Mouse (Mus musculus) forebrain, embryonic 10.5 days (tissue): ENCODE data around the gene Prkcsh. TPM values are rescaled to one million over a fixed set of nuclear protein-coding genes. Genes with fewer than 3 reads are reported as not detected.

Source experiments
- DNase-seq: peaks from one replicate; pipeline ENCODE4 v3.0.0-alpha.2; 2017; ENCODE audit warnings: low spot score; ENCODE audit errors: extremely low spot score
- H3K27ac ChIP-seq: fragments of 300-500 bp; sonication (generic); 2 replicates; pipeline ENCODE4 v1.5.1; 2016; ENCODE audit warnings: mild to moderate bottlenecking
- H3K27me3 ChIP-seq: fragments of 300-500 bp; sonication (generic); 2 replicates; pipeline ENCODE4 v1.6.1; 2016; ENCODE audit warnings: mild to moderate bottlenecking; ENCODE audit not compliant: poor library complexity, severe bottlenecking
- H3K36me3 ChIP-seq: fragments of 300-500 bp; sonication (generic); replicated peaks from 2 replicates; pipeline ENCODE4 v1.6.1; 2016; ENCODE audit warnings: mild to moderate bottlenecking, moderate library complexity
- H3K4me1 ChIP-seq: fragments of 300-500 bp; sonication (generic); 2 replicates; pipeline ENCODE4 v1.6.1; 2016
- H3K4me3 ChIP-seq: fragments of 300-500 bp; sonication (generic); 2 replicates; pipeline ENCODE4 v1.5.1; 2016; ENCODE audit warnings: mild to moderate bottlenecking, moderate library complexity
- H3K9me3 ChIP-seq: fragments of 300-500 bp; sonication (generic); 2 replicates; pipeline ENCODE4 v1.6.1; 2016; ENCODE audit warnings: mild to moderate bottlenecking, moderate library complexity
- WGBS: fragments of 180-500 bp; shearing (Covaris S2); methylation state at CpG from one replicate; pipeline ENCODE4 v1.1.7; 2016; 5-methylcytosine and 5-hydroxymethylcytosine counted together
- polyA plus RNA-seq: library from polyadenylated mRNA; unstranded; fragments of >200 nt; fragmentation: Nextera tagmentation; extraction: Ambion mirVana; gene quantifications from 2 replicates; pipeline ENCODE4 v1.2.1, GENCODE M21; 2016

Gene Prkcsh
- polyA plus RNA-seq: 109 and 110 TPM in 2 replicates

DNA sequence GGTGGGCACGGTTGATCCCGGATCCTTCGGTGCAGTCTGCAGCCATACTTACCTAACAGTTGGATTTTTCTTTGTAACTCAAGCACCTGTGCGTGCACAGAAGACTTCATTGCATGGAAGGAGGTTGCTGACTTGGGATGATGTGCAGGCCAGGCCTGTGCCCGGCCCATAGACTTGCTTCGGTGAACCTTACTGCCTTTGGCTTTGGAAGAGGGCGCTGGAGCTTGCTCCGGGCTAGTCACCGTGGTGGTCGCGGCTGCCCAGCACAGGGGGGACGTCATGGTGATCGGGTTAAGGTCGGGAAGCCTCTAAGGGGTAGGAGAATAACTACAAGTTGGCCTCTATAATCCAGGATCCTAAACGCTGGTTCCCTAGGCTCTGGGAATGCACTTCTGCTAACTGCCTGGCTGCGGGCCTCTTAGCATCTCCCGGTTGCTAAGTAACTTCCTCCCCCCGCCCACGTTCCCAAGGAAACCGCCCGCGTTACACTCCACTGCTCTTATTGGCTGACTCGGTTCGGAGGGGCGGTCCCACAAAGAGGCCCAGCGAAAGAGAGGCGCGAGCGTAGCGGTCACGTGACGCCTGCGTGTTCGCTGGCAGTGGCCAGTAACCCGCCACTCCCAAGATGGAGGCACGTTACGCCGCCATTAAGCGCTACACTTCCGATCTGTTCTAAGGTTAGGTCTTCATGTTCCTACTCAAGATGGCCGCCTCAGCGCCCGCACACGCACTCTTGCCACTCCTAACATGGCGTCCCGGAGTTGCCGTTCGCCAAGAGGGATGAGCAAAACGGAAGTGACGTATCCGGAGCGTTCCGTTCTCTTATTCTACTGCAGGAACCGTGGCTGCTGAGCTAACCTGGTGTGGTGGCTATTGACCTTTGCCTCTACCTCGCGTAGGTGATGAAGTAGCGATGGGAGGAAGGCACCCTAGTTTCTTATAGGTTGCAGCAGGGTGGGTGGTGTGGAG is at the start of gene Prkcsh, which contains the start of gene Ccdc151:
TSS of gene Prkcsh (plus strand) at position 613 of the 969 bp plus-strand sequence.
TSS of gene Ccdc151 (minus strand) at position 441 of the 969 bp plus-strand sequence.
- Histone ChIP-seq H3K36me3 (peaks cover 39% of the 10 kb centered on the region), H3K27ac (peak within 1 kb of the TSS; percentile 87), H3K9me3 (no peaks in the 10 kb centered on the region), H3K4me3 (peak within 1 kb of the TSS; percentile 82), H3K27me3 (no peaks in the 10 kb centered on the region), H3K4me1 (peaks cover 30% of the 10 kb centered on the region)
- whole genome bisulfite sequencing: 5% methylated on average over 57 of the region's 57 CpGs
- peak; percentile 100 for DNase-seq

GRCm38 (mm10) chr9:21953600-21953999 is 49.0 kb upstream of the Prkcsh start:
- Histone ChIP-seq H3K4me3 (no peak overlapping the region), H3K9me3 (no peaks in the 10 kb centered on the region), H3K36me3 (peaks cover 9% of the 10 kb centered on the region; the same call in 1 of the 2 replicates), H3K4me1 (peaks cover 22% of the 10 kb centered on the region), H3K27me3 (peaks cover 4% of the 10 kb centered on the region), H3K27ac (no peak overlapping the region)
- DNase-seq: no peak
- 18% methylated on average over 3 of the region's 3 CpGs for WGBS

- Histone ChIP-seq H3K4me1 (peaks cover 22% of the 10 kb centered on the region), H3K27ac (no peak overlapping the region), H3K27me3 (peaks cover 10% of the 10 kb centered on the region), H3K36me3 (peaks cover 9% of the 10 kb centered on the region; the same call in 1 of the 2 replicates), H3K4me3 (no peak overlapping the region), H3K9me3 (no peaks in the 10 kb centered on the region)
- WGBS: 87% methylated on average over 3 of the region's 3 CpGs
- no peak for DNase-seq
Measured at GRCm38 (mm10) chr9:21954635-21955034, 48.0 kb upstream of the Prkcsh start.

- Histone ChIP-seq H3K36me3 (peaks cover 9% of the 10 kb centered on the region; the same call in 1 of the 2 replicates), H3K27me3 (peaks cover 15% of the 10 kb centered on the region), H3K4me1 (peaks cover 23% of the 10 kb centered on the region), H3K27ac (peak overlapping the region; percentile 96), H3K9me3 (no peaks in the 10 kb centered on the region), H3K4me3 (peak overlapping the region; percentile 75)
- DNase-seq: no peak
- 2% methylated on average over 18 of the region's 18 CpGs for WGBS
Measured at GRCm38 (mm10) chr9:21955225-21955569, 47.4 kb upstream of the Prkcsh start.

GRCm38 (mm10) chr9:21955570-21956281 is 46.9 kb upstream of the Prkcsh start, which contains the start of gene Swsap1:
TSS of gene Swsap1 (plus strand) at chr9:21955755.
- Histone ChIP-seq H3K9me3 (no peaks in the 10 kb centered on the region), H3K27ac (peak within 1 kb of the TSS; percentile 96), H3K4me1 (peaks cover 28% of the 10 kb centered on the region), H3K27me3 (peaks cover 21% of the 10 kb centered on the region), H3K36me3 (peaks cover 9% of the 10 kb centered on the region; the same call in 1 of the 2 replicates), H3K4me3 (peak within 1 kb of the TSS; percentile 75)
- DNase-seq: peak; percentile 97
- WGBS: under 1% methylated on average over 54 of the region's 54 CpGs

GRCm38 (mm10) chr9:21958372-21958771 is 44.2 kb upstream of the Prkcsh start:
- Histone ChIP-seq H3K4me3 (no peak overlapping the region; the same call in 1 of the 2 replicates), H3K27ac (no peak overlapping the region), H3K27me3 (peaks cover 47% of the 10 kb centered on the region), H3K36me3 (peaks cover 9% of the 10 kb centered on the region; the same call in 1 of the 2 replicates), H3K4me1 (peaks cover 50% of the 10 kb centered on the region), H3K9me3 (no peaks in the 10 kb centered on the region)
- DNase-seq: no peak
- 92% methylated on average over 5 of the region's 5 CpGs for WGBS

- Histone ChIP-seq H3K27ac (no peak overlapping the region), H3K4me3 (0 out of 2 replicates have a peak overlapping the region, but pooled peaks have one; percentile 0), H3K27me3 (peaks cover 56% of the 10 kb centered on the region), H3K4me1 (peaks cover 48% of the 10 kb centered on the region), H3K36me3 (peaks cover 9% of the 10 kb centered on the region; the same call in 1 of the 2 replicates), H3K9me3 (no peaks in the 10 kb centered on the region)
- WGBS: 84% methylated on average over 7 of the region's 7 CpGs
- no peak for DNase-seq
Measured at GRCm38 (mm10) chr9:21959244-21959643, 43.4 kb upstream of the Prkcsh start.

- Histone ChIP-seq H3K9me3 (no peaks in the 10 kb centered on the region), H3K4me3 (peak overlapping the region; percentile 58), H3K27me3 (peaks cover 58% of the 10 kb centered on the region), H3K4me1 (peaks cover 44% of the 10 kb centered on the region), H3K36me3 (peaks cover 9% of the 10 kb centered on the region; the same call in 1 of the 2 replicates), H3K27ac (no peak overlapping the region)
- 47% methylated on average over 9 of the region's 9 CpGs for WGBS
- DNase-seq: no peak
Measured at GRCm38 (mm10) chr9:21960135-21960534, 42.5 kb upstream of the Prkcsh start.

DNA sequence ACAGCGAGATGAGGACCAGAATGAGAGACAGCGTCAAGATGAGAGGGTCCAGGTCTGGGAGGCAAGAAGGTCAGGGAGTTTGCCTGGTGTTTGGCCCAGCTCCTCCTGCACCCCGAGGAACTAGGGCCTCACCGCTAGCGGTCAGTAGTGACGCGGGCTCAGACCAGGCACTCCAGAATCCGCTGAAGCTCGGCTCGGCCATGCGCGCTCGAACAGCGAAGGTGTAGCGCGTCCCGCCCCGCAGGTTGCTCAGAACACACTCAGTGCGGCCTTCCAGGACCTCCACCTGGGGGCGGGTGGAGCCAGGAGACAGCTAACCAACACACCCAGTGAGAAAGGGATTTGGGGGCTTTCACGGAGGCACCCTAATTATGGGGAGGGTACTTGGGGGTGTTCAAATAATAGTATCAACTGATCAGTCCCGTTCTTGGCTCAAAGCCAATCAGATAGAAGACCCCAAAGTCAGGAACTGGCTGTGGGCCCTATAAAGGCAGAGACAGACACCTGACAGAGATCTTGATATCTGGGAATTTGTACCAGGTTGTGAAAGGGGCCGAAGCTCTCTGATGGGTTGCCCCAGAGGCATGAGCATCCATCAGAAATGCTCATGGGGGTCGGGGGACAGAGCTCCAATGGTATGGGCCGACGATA is 41.9 kb upstream of the Prkcsh start:
- H3K4me3 ChIP-seq: peak overlapping the region; percentile 58
- peaks cover 9% of the 10 kb centered on the region; the same call in 1 of the 2 replicates for H3K36me3 ChIP-seq
- H3K4me1 ChIP-seq: peaks cover 44% of the 10 kb centered on the region
- peaks cover 58% of the 10 kb centered on the region for H3K27me3 ChIP-seq
- whole genome bisulfite sequencing: 9% methylated on average over 26 of the region's 26 CpGs
- H3K9me3 ChIP-seq: no peaks in the 10 kb centered on the region
- DNase-seq: no peak
- no peak overlapping the region for H3K27ac ChIP-seq

- peaks cover 9% of the 10 kb centered on the region; the same call in 1 of the 2 replicates for H3K36me3 ChIP-seq
- H3K27ac ChIP-seq: peak overlapping the region; percentile 74
- no peak for DNase-seq
- H3K4me1 ChIP-seq: peaks cover 40% of the 10 kb centered on the region
- H3K4me3 ChIP-seq: peak overlapping the region; percentile 58
- H3K27me3 ChIP-seq: peaks cover 58% of the 10 kb centered on the region
- H3K9me3 ChIP-seq: no peaks in the 10 kb centered on the region
- 2% methylated on average over 35 of the region's 35 CpGs for WGBS
Measured at GRCm38 (mm10) chr9:21961366-21961980, 41.1 kb upstream of the Prkcsh start.

DNA sequence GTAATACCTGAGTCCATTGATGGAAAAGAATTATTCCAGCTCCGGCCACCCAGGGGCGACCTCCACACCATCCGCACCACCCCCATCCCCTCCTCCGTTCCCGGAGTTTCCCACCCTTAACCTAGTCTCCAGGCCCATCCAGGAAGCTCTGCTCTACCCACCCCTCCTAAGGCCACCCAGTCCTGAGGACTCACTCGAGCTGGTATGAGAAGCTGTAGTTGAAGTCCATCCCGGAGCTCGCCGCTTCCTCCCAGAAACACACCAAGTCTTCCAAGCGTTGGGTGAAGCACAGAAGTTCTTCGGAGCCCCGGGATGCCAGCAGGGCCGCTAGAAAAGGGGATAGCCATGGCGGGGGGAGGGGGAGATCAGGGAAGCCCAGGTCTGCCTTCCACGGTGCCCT is 40.6 kb upstream of the Prkcsh start:
- Histone ChIP-seq H3K27me3 (peaks cover 58% of the 10 kb centered on the region), H3K4me1 (peaks cover 36% of the 10 kb centered on the region), H3K9me3 (no peaks in the 10 kb centered on the region), H3K4me3 (peak overlapping the region; percentile 58), H3K36me3 (peaks cover 9% of the 10 kb centered on the region; the same call in 1 of the 2 replicates), H3K27ac (peak overlapping the region; percentile 74)
- 0% methylated on average over 15 of the region's 15 CpGs for WGBS
- no peak for DNase-seq
